Mouse (Mus musculus): ENCODE results near the gene Kdm3a.

- TF ChIP-seq PAX5 (IDR thresholded peaks at IDR 0.05; ENCODE audit: low read length) (no peak), POLR2A (IDR thresholded peaks at IDR 0.05; ENCODE audit: low read depth, low read length) (no peak), HCFC1 (IDR thresholded peaks at IDR 0.05; ENCODE audit: low read depth, low read length) (no peak), KAT2A (IDR thresholded peaks at IDR 0.05; ENCODE audit: insufficient replicate concordance, low read length) (no peak), GABPA (IDR thresholded peaks at IDR 0.05; ENCODE audit: insufficient replicate concordance, low read depth, low read length) (no peak), SMC3 (IDR thresholded peaks at IDR 0.05; ENCODE audit: low read depth, low read length) (no peak)
Measured at GRCm38 (mm10) chr6:71621551-71621950, 11.2 kb downstream of the Kdm3a start.
